Mouse (Mus musculus): ENCODE measurements around the gene Thap7. TPM values are rescaled to one million over a fixed set of nuclear protein-coding genes. Genes with fewer than 3 reads are reported as not detected.
"Not testable (repeated sequence)": the region's sequence is repeated elsewhere in the genome, so short reads cannot be mapped to it uniquely, and the experiment has no call there.

Gene Thap7
- polyA plus RNA-seq, 1 experiment from 2014 or later, result 50.9 TPM

DNA sequence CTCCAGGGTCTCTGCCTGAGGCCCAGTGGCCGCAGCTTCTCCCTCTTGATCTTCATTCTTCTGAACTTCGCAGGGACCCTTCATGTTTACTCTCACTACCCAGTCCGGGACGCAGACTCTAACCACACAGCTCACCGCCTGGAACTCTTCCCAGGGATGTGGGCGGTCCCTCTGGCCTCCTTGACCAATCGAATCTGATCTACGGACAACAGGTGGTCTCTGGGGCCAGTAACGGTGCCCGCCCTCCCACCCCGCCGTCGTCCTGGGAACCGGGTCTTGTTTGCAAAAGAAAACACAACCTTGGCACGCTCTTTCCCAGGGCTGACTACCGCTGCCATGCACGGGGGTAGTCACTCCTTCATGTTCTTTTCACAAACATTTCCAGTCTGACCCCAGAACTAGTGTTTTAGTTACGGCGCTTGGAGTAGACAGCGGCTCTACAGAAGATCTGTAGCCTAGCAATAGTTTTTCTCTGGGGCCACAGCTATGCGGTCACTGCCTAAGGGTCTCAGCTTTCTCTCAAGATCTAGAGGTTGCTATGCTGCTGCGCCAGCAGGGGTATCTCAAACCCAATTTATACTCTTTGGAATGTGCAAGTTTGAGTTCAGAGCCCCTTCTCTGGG, 30.3 kb upstream of the Thap7 start, which contains the start of gene Lrrc74b:
Gene Lrrc74b, minus strand, starts transcription at position 120 of the 623 bp plus-strand sequence.
- peaks cover 20% of the 10 kb centered on the region for H3K4me1 ChIP-seq (ENCODE audit: control insufficient read depth, insufficient read depth, low read length)
- peak within 1 kb of the TSS; percentile 57 for H3K4me2 ChIP-seq (ENCODE audit: low read depth, low read length)
- peak within 1 kb of the TSS; percentile 65; the same call in 1 of the 2 replicates for H3K27ac ChIP-seq (replicated peaks; ENCODE audit: low read depth, low read length)
- peaks cover 9% of the 10 kb centered on the region for H3K27me3 ChIP-seq (replicated peaks; ENCODE audit: control insufficient read depth, insufficient read depth, low read length)
- H3K9ac ChIP-seq (ENCODE audit: low read depth, low read length), result peak within 1 kb of the TSS; percentile 37
- WGBS, result 1% methylated on average over 20 of the region's 22 CpGs
- H3K4me3 ChIP-seq (ENCODE audit: low read depth, low read length), result peak within 1 kb of the TSS; percentile 27
- ATAC-seq (ENCODE audit: low read depth) (peak; percentile 89), DNase-seq (ENCODE audit: low spot score) (peak; percentile 84)
- H3K9me3 ChIP-seq (ENCODE audit: control insufficient read depth, low read length), result no peaks in the 10 kb centered on the region
- no peaks in the 10 kb centered on the region for H3K36me3 ChIP-seq (ENCODE audit: control insufficient read depth, insufficient read depth, low read length)

DNA sequence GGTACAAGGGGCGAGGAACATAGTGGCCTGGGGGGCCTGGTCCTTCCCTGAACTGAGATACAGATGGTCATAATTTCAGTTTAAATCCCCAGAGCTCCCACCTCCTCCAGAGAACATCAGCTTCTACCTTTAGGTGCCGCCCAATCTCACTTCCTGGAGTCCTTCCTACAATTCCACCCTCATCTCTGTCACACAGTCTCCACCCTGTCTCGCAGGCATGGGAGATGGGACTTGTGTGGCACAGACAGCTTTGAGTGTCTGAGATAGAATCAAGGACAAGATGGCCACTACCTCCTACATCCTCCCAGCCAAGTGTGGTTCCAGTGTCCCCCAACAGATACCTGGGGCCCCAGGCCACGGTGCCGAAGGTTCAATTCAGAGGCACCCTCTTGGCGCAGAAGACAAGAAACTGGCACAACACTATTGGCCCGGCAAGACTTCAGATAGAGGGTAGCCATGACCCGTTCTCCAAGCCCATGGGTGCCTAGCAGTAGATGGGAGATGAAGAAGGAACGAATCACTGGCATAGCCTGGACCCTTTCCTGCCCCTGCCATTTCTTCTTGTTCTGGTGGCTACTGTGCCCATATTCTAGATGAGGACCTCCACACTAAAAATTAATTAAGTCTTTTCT, 28.6 kb upstream of the Thap7 start:
- no peaks in the 10 kb centered on the region for H3K36me3 ChIP-seq (ENCODE audit: control insufficient read depth, insufficient read depth, low read length)
- H3K4me2 ChIP-seq (ENCODE audit: low read depth, low read length), result no peak overlapping the region
- H3K4me3 ChIP-seq (ENCODE audit: low read depth, low read length), result no peak overlapping the region
- H3K9ac ChIP-seq (ENCODE audit: low read depth, low read length), result no peak overlapping the region
- peaks cover 20% of the 10 kb centered on the region for H3K4me1 ChIP-seq (ENCODE audit: control insufficient read depth, insufficient read depth, low read length)
- H3K9me3 ChIP-seq (ENCODE audit: control insufficient read depth, low read length), result no peaks in the 10 kb centered on the region
- 62% methylated on average over 9 of the region's 9 CpGs for WGBS
- no peak for DNase-seq (ENCODE audit: low spot score)
- H3K27me3 ChIP-seq (replicated peaks; ENCODE audit: control insufficient read depth, insufficient read depth, low read length), result peaks cover 9% of the 10 kb centered on the region
- no peak for ATAC-seq (ENCODE audit: low read depth)
- no peak overlapping the region for H3K27ac ChIP-seq (replicated peaks; ENCODE audit: low read depth, low read length)

DNA sequence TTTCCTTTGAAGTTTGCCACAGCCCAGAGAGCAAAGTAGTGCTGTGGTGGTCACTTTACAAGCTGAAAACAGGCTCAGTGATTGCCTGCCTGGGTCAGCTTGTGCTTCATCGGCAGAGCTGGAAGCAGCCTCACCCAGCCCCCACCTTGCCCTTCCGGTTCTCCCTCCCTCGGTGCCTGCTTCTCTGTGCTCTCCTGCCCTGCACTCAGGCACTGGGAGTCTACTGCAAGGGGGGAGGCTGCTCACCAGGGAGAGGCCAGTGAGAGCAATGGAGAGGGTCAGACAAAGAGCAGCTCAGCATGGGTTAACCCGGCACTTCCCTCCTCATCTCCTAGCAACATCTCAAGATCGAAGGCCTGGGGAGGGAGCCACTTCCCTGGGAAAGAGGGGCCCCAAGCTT, 27.9 kb upstream of the Thap7 start:
- Histone ChIP-seq H3K27me3 (replicated peaks; ENCODE audit: control insufficient read depth, insufficient read depth, low read length) (peaks cover 9% of the 10 kb centered on the region), H3K4me3 (ENCODE audit: low read depth, low read length) (no peak overlapping the region), H3K4me1 (ENCODE audit: control insufficient read depth, insufficient read depth, low read length) (peaks cover 23% of the 10 kb centered on the region), H3K9ac (ENCODE audit: low read depth, low read length) (0 out of 2 replicates have a peak overlapping the region, but pooled peaks have one; percentile 16), H3K36me3 (ENCODE audit: control insufficient read depth, insufficient read depth, low read length) (no peaks in the 10 kb centered on the region), H3K4me2 (ENCODE audit: low read depth, low read length) (peak overlapping the region; percentile 18; the same call in 1 of the 2 replicates), H3K9me3 (ENCODE audit: control insufficient read depth, low read length) (no peaks in the 10 kb centered on the region), H3K27ac (replicated peaks; ENCODE audit: low read depth, low read length) (no peak overlapping the region)
- ATAC-seq (ENCODE audit: low read depth), result no peak
- WGBS, result 0% methylated on average over 5 of the region's 5 CpGs
- peak; percentile 24 for DNase-seq (ENCODE audit: low spot score)

DNA sequence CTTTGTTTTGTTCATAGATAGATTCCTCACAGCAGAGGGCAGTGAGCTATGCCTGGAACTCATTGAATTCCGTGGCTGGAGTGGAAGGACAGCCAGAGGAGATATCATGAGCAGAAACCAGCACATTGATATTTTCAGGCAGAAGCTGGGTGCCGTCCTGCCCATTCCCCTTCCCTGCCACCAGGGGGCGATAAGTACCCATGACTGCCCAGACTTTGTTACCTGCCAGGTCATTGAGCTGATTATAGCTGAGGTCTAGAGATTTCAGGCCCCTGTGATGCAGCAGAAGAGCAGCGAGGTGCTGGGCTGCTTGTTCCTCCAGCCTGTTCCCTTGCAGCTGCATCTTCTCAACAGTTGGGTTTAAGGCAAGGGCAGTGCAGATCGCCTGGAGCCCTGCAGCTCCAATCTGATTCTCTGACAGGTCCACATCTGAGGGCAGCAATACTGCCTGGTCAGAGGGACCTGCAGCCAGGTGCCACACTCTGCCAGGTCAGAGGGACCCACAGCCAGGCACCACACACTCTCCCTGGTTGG, 27.1 kb upstream of the Thap7 start:
- Histone ChIP-seq H3K36me3 (ENCODE audit: control insufficient read depth, insufficient read depth, low read length) (no peaks in the 10 kb centered on the region), H3K9ac (ENCODE audit: low read depth, low read length) (no peak overlapping the region), H3K4me1 (ENCODE audit: control insufficient read depth, insufficient read depth, low read length) (peaks cover 26% of the 10 kb centered on the region), H3K4me2 (ENCODE audit: low read depth, low read length) (peak overlapping the region; percentile 18; the same call in 1 of the 2 replicates), H3K27me3 (replicated peaks; ENCODE audit: control insufficient read depth, insufficient read depth, low read length) (peaks cover 8% of the 10 kb centered on the region), H3K9me3 (ENCODE audit: control insufficient read depth, low read length) (no peaks in the 10 kb centered on the region), H3K4me3 (ENCODE audit: low read depth, low read length) (no peak overlapping the region), H3K27ac (replicated peaks; ENCODE audit: low read depth, low read length) (no peak overlapping the region)
- DNase-seq (ENCODE audit: low spot score) (peak; percentile 63), ATAC-seq (ENCODE audit: low read depth) (no peak)
- 3% methylated on average over 5 of the region's 5 CpGs for WGBS

DNA sequence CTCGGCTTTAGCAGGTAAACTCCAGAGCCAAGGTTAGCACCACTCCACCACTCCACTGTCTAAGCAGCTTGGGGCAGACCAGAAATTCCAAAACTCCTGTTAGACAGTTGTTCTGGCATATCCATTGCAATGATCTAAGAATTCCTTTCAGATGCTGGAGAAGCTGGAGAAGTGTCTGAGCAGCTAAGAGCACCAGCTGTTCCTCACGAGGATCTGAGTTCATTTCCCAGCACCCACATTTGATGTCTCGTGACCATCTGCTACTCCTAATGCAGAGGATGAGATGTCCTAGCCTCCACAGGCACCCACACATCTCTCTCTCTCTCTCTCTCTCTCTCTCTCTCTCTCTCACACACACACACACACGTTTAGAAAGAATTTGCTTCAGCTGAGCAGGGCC, 26.0 kb upstream of the Thap7 start:
- WGBS, result 53% methylated on average over 4 of the region's 4 CpGs
- Histone ChIP-seq H3K9me3 (ENCODE audit: control insufficient read depth, low read length) (no peaks in the 10 kb centered on the region), H3K4me3 (ENCODE audit: low read depth, low read length) (no peak overlapping the region), H3K4me1 (ENCODE audit: control insufficient read depth, insufficient read depth, low read length) (peaks cover 26% of the 10 kb centered on the region), H3K27me3 (replicated peaks; ENCODE audit: control insufficient read depth, insufficient read depth, low read length) (no peaks in the 10 kb centered on the region; the same call in 1 of the 2 replicates), H3K9ac (ENCODE audit: low read depth, low read length) (no peak overlapping the region), H3K27ac (replicated peaks; ENCODE audit: low read depth, low read length) (no peak overlapping the region), H3K36me3 (ENCODE audit: control insufficient read depth, insufficient read depth, low read length) (no peaks in the 10 kb centered on the region), H3K4me2 (ENCODE audit: low read depth, low read length) (no peak overlapping the region)
- no peak for ATAC-seq (ENCODE audit: low read depth)
- DNase-seq (ENCODE audit: low spot score), result no peak

DNA sequence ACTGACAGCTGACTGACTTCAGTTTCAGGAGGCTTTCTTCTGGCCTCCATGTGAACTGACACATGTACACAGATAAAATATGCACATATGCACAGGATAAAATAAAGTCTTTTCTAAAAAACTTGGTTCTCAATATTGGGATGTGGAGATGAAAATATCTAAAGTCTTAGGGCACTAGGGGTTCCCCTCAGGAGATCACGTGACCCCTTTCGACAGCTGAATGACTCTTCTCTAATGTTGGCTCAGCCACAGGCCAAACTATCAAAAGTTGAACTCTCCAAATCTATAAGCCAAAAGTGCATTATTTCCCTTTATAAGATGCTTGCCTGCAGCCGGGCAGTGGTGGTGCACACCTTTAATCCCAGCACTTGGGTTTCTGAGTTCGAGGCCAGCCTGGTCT, 25.2 kb upstream of the Thap7 start:
- DNase-seq (ENCODE audit: low spot score) (no peak), ATAC-seq (ENCODE audit: low read depth) (no peak)
- no peaks in the 10 kb centered on the region for H3K36me3 ChIP-seq (ENCODE audit: control insufficient read depth, insufficient read depth, low read length)
- no peak overlapping the region for H3K9ac ChIP-seq (ENCODE audit: low read depth, low read length)
- H3K27me3 ChIP-seq (replicated peaks; ENCODE audit: control insufficient read depth, insufficient read depth, low read length), result no peaks in the 10 kb centered on the region; the same call in 1 of the 2 replicates
- peaks cover 21% of the 10 kb centered on the region for H3K4me1 ChIP-seq (ENCODE audit: control insufficient read depth, insufficient read depth, low read length)
- WGBS, result 78% methylated on average over 4 of the region's 4 CpGs
- H3K4me2 ChIP-seq (ENCODE audit: low read depth, low read length), result no peak overlapping the region
- H3K27ac ChIP-seq (replicated peaks; ENCODE audit: low read depth, low read length), result no peak overlapping the region
- H3K4me3 ChIP-seq (ENCODE audit: low read depth, low read length), result no peak overlapping the region
- H3K9me3 ChIP-seq (ENCODE audit: control insufficient read depth, low read length), result no peaks in the 10 kb centered on the region

DNA sequence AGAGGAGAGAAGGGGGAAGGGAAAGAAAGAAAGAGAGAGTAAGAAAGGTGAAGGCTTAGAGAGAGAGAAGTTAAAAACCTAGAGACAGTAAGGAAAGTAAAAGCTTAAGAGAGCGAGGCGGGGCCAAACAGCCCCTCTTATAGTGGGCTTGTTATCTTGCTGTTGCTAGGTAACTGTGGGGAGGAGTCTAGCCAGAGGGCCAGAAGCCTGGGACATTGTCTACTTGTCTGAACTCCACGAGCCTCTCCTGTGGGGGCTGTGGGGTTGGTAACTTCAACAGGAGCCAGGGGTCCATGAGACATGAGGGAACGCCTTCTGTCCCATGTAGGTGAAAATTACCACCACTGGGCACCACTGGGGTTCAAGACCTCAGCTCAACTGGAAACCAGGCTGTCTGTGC, 23.8 kb upstream of the Thap7 start:
- ATAC-seq (ENCODE audit: low read depth); DNase-seq (ENCODE audit: low spot score): not testable (repeated sequence)

DNA sequence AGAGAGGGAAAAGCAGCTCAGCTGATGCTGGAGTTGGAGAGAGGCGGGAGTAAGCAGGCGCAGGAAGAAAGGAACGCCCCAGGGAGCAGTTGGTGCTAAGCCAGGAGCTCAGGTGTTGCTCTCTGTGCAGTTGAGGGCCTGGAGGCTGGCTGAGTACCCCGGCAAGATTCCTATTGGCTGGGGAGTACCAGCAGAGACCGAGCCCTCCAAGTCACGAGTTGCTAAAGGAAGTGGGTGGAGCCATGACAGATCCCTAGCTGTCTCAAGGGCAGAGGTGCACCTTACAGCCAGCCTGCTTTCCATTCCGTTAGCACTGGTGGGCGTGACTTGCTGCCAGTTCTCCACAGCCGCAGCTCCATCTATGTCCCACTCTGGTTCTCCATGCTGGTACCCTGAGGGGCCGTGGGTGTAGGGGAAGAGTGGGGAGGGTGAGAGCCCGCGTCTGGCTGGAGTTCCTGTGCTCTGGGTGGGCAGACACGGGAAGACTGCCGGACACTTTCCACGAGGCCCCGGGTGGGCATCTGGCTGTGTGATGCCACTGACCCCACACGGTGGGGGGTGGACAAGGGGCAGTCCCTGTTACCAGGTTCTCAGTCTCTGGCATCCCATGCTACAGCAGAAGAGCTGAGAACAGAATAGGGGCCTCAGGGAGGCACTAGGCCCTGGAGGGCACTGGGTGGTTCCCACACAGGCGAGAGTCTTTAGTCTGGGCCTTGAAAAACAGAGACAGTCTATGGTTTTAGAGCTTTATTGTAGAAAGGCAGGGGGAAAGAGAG, 23.2 kb upstream of the Thap7 start:
- ATAC-seq (ENCODE audit: low read depth), result peak; percentile 96

More for the DNA sequence above, 23.8 kb upstream of the Thap7 start:
- H3K9ac ChIP-seq (ENCODE audit: low read depth, low read length); H3K36me3 ChIP-seq (ENCODE audit: control insufficient read depth, insufficient read depth, low read length); H3K4me3 ChIP-seq (ENCODE audit: low read depth, low read length); H3K9me3 ChIP-seq (ENCODE audit: control insufficient read depth, low read length); H3K27me3 ChIP-seq (replicated peaks; ENCODE audit: control insufficient read depth, insufficient read depth, low read length): not testable (repeated sequence)
- Histone ChIP-seq H3K27ac (replicated peaks; ENCODE audit: low read depth, low read length) (peak overlapping the region; percentile 28; the same call in 1 of the 2 replicates), H3K4me1 (ENCODE audit: control insufficient read depth, insufficient read depth, low read length) (peaks cover 17% of the 10 kb centered on the region; the same call in 1 of the 2 replicates), H3K4me2 (ENCODE audit: low read depth, low read length) (0 out of 2 replicates have a peak overlapping the region, but pooled peaks have one; percentile 43)
- 33% methylated on average over 4 of the region's 4 CpGs for WGBS

More for the DNA sequence above, 23.2 kb upstream of the Thap7 start:
- Histone ChIP-seq H3K4me1 (ENCODE audit: control insufficient read depth, insufficient read depth, low read length) (peaks cover 16% of the 10 kb centered on the region; the same call in 1 of the 2 replicates), H3K36me3 (ENCODE audit: control insufficient read depth, insufficient read depth, low read length) (no peaks in the 10 kb centered on the region), H3K9me3 (ENCODE audit: control insufficient read depth, low read length) (no peaks in the 10 kb centered on the region), H3K27ac (replicated peaks; ENCODE audit: low read depth, low read length) (peak overlapping the region; percentile 28; the same call in 1 of the 2 replicates), H3K27me3 (replicated peaks; ENCODE audit: control insufficient read depth, insufficient read depth, low read length) (no peaks in the 10 kb centered on the region), H3K4me2 (ENCODE audit: low read depth, low read length) (peak overlapping the region; percentile 43), H3K4me3 (ENCODE audit: low read depth, low read length) (no peak overlapping the region), H3K9ac (ENCODE audit: low read depth, low read length) (no peak overlapping the region)
- DNase-seq (ENCODE audit: low spot score), result peak; percentile 93
- WGBS, result 10% methylated on average over 16 of the region's 18 CpGs
